Mouse (Mus musculus): ENCODE measurements around the gene Ptpre. TPM values are rescaled to one million over a fixed set of nuclear protein-coding genes. Genes with fewer than 3 reads are reported as not detected.

The Ptpre gene
- polyA plus RNA-seq, 1 experiment, result 21.2 TPM

GRCm38 (mm10) chr7:135508602-135509001 is 28.7 kb upstream of the Ptpre start:
- no peaks in the 10 kb centered on the region for H3K27me3 ChIP-seq (ENCODE audit: control insufficient read depth, insufficient read depth, low read length)
- no peak for TF ChIP-seq CTCF (IDR thresholded peaks at IDR 0.05; ENCODE audit: borderline replicate concordance, insufficient read depth, low read depth, low read length)
- no peak for TF ChIP-seq POLR2A (IDR thresholded peaks at IDR 0.05; ENCODE audit: borderline replicate concordance, insufficient read depth, low read length)
- no peak for DNase-seq
- WGBS, result 56% methylated on average over 4 of the region's 4 CpGs
- H3K4me1 ChIP-seq (ENCODE audit: control insufficient read depth, insufficient read depth, low read length), result no peaks in the 10 kb centered on the region
- no peak overlapping the region for H3K27ac ChIP-seq (ENCODE audit: insufficient read depth, low read length)
- no peak overlapping the region for H3K4me3 ChIP-seq (replicated peaks; ENCODE audit: insufficient read depth, low read depth, low read length)

- peak in 1 of 2 experiments; percentile 20 for DNase-seq
- WGBS, result 64% methylated on average over 3 of the region's 3 CpGs
- Histone ChIP-seq H3K4me3 (replicated peaks; ENCODE audit: insufficient read depth, low read depth, low read length) (no peak overlapping the region), H3K27me3 (ENCODE audit: control insufficient read depth, insufficient read depth, low read length) (no peaks in the 10 kb centered on the region), H3K4me1 (ENCODE audit: control insufficient read depth, insufficient read depth, low read length) (no peaks in the 10 kb centered on the region), H3K27ac (ENCODE audit: insufficient read depth, low read length) (no peak overlapping the region)
- TF ChIP-seq CTCF (IDR thresholded peaks at IDR 0.05; ENCODE audit: borderline replicate concordance, insufficient read depth, low read depth, low read length) (no peak), POLR2A (IDR thresholded peaks at IDR 0.05; ENCODE audit: borderline replicate concordance, insufficient read depth, low read length) (no peak)
Measured at GRCm38 (mm10) chr7:135509272-135509671, 28.0 kb upstream of the Ptpre start.

GRCm38 (mm10) chr7:135510431-135510830 is 26.9 kb upstream of the Ptpre start:
- H3K27ac ChIP-seq (ENCODE audit: insufficient read depth, low read length), result no peak overlapping the region
- no peak overlapping the region for H3K4me3 ChIP-seq (replicated peaks; ENCODE audit: insufficient read depth, low read depth, low read length)
- no peaks in the 10 kb centered on the region for H3K27me3 ChIP-seq (ENCODE audit: control insufficient read depth, insufficient read depth, low read length)
- WGBS, result 92% methylated on average over 5 of the region's 5 CpGs
- no peak for TF ChIP-seq POLR2A (IDR thresholded peaks at IDR 0.05; ENCODE audit: borderline replicate concordance, insufficient read depth, low read length)
- TF ChIP-seq CTCF (IDR thresholded peaks at IDR 0.05; ENCODE audit: borderline replicate concordance, insufficient read depth, low read depth, low read length), result no peak
- no peaks in the 10 kb centered on the region for H3K4me1 ChIP-seq (ENCODE audit: control insufficient read depth, insufficient read depth, low read length)
- no peak for DNase-seq

- H3K27ac ChIP-seq (ENCODE audit: insufficient read depth, low read length), result no peak overlapping the region
- WGBS, result 87% methylated on average over 3 of the region's 3 CpGs
- no peak for DNase-seq
- H3K4me1 ChIP-seq (ENCODE audit: control insufficient read depth, insufficient read depth, low read length), result no peaks in the 10 kb centered on the region
- H3K27me3 ChIP-seq (ENCODE audit: control insufficient read depth, insufficient read depth, low read length), result no peaks in the 10 kb centered on the region
- no peak overlapping the region for H3K4me3 ChIP-seq (replicated peaks; ENCODE audit: insufficient read depth, low read depth, low read length)
- no peak for TF ChIP-seq CTCF (IDR thresholded peaks at IDR 0.05; ENCODE audit: borderline replicate concordance, insufficient read depth, low read depth, low read length)
- no peak for TF ChIP-seq POLR2A (IDR thresholded peaks at IDR 0.05; ENCODE audit: borderline replicate concordance, insufficient read depth, low read length)
Measured at GRCm38 (mm10) chr7:135511723-135512122, 25.6 kb upstream of the Ptpre start.

- DNase-seq, result no peak
- H3K4me1 ChIP-seq (ENCODE audit: control insufficient read depth, insufficient read depth, low read length), result no peaks in the 10 kb centered on the region
- no peak for TF ChIP-seq CTCF (IDR thresholded peaks at IDR 0.05; ENCODE audit: borderline replicate concordance, insufficient read depth, low read depth, low read length)
- TF ChIP-seq POLR2A (IDR thresholded peaks at IDR 0.05; ENCODE audit: borderline replicate concordance, insufficient read depth, low read length), result no peak
- H3K27me3 ChIP-seq (ENCODE audit: control insufficient read depth, insufficient read depth, low read length), result no peaks in the 10 kb centered on the region
- no peak overlapping the region for H3K27ac ChIP-seq (ENCODE audit: insufficient read depth, low read length)
- 91% methylated on average over 4 of the region's 4 CpGs for WGBS
- no peak overlapping the region for H3K4me3 ChIP-seq (replicated peaks; ENCODE audit: insufficient read depth, low read depth, low read length)
Measured at GRCm38 (mm10) chr7:135517191-135517590, 20.1 kb upstream of the Ptpre start.

- Histone ChIP-seq H3K27me3 (ENCODE audit: control insufficient read depth, insufficient read depth, low read length) (no peaks in the 10 kb centered on the region), H3K4me1 (ENCODE audit: control insufficient read depth, insufficient read depth, low read length) (no peaks in the 10 kb centered on the region), H3K27ac (ENCODE audit: insufficient read depth, low read length) (no peak overlapping the region), H3K4me3 (replicated peaks; ENCODE audit: insufficient read depth, low read depth, low read length) (no peak overlapping the region)
- no peak for TF ChIP-seq CTCF (IDR thresholded peaks at IDR 0.05; ENCODE audit: borderline replicate concordance, insufficient read depth, low read depth, low read length)
- no peak for TF ChIP-seq POLR2A (IDR thresholded peaks at IDR 0.05; ENCODE audit: borderline replicate concordance, insufficient read depth, low read length)
- no peak for DNase-seq
- 89% methylated on average over 5 of the region's 5 CpGs for WGBS
Measured at GRCm38 (mm10) chr7:135520241-135520640, 17.0 kb upstream of the Ptpre start.

GRCm38 (mm10) chr7:135521755-135522512 is 15.3 kb upstream of the Ptpre start:
- H3K27ac ChIP-seq (ENCODE audit: insufficient read depth, low read length), result no peak overlapping the region
- no peaks in the 10 kb centered on the region for H3K4me1 ChIP-seq (ENCODE audit: control insufficient read depth, insufficient read depth, low read length)
- no peaks in the 10 kb centered on the region for H3K27me3 ChIP-seq (ENCODE audit: control insufficient read depth, insufficient read depth, low read length)
- TF ChIP-seq POLR2A (IDR thresholded peaks at IDR 0.05; ENCODE audit: borderline replicate concordance, insufficient read depth, low read length) (no peak), CTCF (IDR thresholded peaks at IDR 0.05; ENCODE audit: borderline replicate concordance, insufficient read depth, low read depth, low read length) (no peak)
- DNase-seq, result no peak
- 55% methylated on average over 15 of the region's 15 CpGs for WGBS
- no peak overlapping the region for H3K4me3 ChIP-seq (replicated peaks; ENCODE audit: insufficient read depth, low read depth, low read length)

- Histone ChIP-seq H3K27me3 (ENCODE audit: control insufficient read depth, insufficient read depth, low read length) (no peaks in the 10 kb centered on the region), H3K27ac (ENCODE audit: insufficient read depth, low read length) (no peak overlapping the region), H3K4me1 (ENCODE audit: control insufficient read depth, insufficient read depth, low read length) (no peaks in the 10 kb centered on the region), H3K4me3 (replicated peaks; ENCODE audit: insufficient read depth, low read depth, low read length) (no peak overlapping the region)
- DNase-seq, result no peak
- 31% methylated on average over 4 of the region's 4 CpGs for WGBS
- no peak for TF ChIP-seq CTCF (IDR thresholded peaks at IDR 0.05; ENCODE audit: borderline replicate concordance, insufficient read depth, low read depth, low read length)
- no peak for TF ChIP-seq POLR2A (IDR thresholded peaks at IDR 0.05; ENCODE audit: borderline replicate concordance, insufficient read depth, low read length)
Measured at GRCm38 (mm10) chr7:135523981-135524380, 13.3 kb upstream of the Ptpre start.
